Mouse (Mus musculus) right cerebral cortex, postnatal 14 days (tissue): ENCODE data around the gene Foxs1.

Source experiments
- DNase-seq: peaks from one replicate; pipeline ENCODE4 v3.0.0; 2022

Foxs1 gene

DNA sequence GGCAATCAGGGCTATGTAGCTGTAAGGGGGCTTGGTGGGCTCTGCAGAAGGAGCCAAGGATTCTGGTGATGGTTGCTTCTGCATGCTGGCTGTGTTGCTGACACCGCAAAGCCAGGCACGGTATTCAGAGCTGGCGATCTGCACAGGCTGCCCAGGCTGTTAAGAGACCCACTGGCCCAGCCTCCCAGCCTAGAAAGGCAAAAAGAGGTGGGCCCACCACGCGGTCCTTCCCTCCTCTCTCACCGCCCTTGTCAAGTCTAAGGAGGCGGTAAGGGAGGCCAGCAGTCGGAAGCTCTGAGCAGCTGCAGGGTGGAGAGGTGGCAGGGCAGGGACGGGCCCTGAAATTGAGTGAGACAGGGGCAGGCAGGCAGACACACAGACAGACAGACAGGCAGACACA lies at the start of gene Foxs1:
Foxs1 (minus strand) TSS at position 161 of the 400 bp plus-strand sequence.
- no peak for DNase-seq

DNA sequence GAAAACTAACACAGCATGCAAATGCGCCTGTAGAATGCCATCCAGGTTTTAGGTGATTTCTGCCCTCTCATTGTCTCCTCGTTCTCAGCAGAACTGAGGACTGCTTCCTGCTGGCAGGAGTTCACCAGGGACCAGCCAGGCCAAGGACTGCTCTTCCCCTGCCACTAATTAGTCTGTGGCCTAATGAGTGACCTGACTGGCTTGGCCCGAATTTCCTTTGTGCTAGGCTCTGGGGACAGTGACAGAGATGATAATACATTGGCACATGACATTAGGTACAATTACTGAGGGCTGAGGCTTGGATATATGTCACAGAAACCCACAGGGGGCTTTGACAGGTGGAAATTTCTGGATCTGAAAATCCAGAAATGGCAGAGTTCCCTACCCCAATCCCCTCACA lies 44.0 kb upstream of the Foxs1 start:
- DNase-seq = no peak

DNA sequence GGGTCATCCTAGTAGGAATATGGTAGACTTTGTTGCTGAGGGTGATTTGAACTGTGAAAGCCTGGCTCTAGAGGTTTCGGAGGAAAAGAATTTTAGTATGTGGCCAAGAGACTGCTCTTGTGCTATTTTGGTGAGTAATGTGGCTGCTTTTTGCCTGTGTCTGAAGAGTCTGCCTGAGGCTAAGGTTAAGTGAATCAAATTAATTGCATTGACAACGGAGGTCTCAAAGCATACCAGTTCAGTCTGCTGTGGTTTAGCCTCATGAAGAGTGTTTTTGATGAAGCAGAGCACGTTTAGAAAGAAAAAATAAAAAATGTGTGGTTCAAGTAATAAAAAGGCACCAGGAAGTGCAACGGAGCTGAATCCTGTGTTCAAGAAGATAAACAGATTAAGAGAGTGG lies 32.5 kb upstream of the Foxs1 start:
- no peak for DNase-seq

DNA sequence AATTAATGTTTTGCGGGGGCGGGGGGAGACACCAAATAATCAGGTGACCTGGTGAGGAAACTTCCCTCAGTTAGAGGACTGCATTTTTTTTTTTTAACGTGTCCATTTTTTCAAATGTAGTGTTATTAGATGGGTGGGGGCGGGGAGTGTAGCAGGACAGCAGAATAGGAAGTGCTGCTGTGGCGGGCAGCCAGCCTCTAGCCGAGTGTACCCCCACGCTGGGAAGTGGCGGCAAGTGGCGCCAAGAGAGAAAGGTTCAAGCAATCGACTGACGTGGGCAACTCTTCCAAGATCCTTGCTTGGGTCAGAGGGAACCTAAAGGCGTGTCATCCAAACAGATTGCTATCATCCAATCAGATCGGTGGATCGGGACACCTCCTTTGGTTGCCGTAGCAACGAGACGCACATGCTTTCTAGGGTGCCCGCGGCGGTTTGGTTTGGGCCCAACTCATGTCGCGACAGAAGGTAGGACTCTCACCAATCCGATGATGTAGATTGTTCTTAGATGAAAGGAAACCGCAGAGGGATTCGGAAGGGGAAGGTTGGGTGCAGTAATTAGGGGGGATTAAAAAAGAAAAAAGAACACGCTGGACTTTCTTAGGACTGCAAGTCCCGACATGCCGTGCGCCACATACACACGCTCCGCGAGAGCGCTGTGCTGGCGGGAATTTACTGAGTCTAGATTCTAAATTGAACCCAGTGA lies 29.2 kb upstream of the Foxs1 start, which contains the start of gene Ttll9:
Ttll9 (plus strand) TSS at position 395 of the 703 bp plus-strand sequence.
- DNase-seq = peak; percentile 71

DNA sequence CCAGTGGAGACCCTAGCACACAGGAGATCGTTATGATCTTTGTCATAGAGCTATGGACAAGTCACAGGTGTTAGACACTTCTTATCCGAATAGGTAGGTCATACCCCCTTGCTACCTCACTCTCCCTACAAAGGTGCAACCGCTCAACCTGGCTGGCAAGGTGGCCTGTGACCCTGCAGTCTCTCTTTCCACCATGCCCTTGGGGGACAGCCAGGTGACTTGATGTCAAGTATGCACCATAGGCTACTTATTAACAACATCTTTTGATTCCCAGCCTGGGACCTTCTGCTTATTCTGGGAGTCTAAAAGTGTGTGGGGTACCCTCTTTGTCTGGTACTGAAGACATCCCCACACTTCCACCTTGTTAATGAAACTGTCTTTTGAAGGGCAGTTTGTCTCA lies 25.1 kb upstream of the Foxs1 start:
- no peak for DNase-seq

DNA sequence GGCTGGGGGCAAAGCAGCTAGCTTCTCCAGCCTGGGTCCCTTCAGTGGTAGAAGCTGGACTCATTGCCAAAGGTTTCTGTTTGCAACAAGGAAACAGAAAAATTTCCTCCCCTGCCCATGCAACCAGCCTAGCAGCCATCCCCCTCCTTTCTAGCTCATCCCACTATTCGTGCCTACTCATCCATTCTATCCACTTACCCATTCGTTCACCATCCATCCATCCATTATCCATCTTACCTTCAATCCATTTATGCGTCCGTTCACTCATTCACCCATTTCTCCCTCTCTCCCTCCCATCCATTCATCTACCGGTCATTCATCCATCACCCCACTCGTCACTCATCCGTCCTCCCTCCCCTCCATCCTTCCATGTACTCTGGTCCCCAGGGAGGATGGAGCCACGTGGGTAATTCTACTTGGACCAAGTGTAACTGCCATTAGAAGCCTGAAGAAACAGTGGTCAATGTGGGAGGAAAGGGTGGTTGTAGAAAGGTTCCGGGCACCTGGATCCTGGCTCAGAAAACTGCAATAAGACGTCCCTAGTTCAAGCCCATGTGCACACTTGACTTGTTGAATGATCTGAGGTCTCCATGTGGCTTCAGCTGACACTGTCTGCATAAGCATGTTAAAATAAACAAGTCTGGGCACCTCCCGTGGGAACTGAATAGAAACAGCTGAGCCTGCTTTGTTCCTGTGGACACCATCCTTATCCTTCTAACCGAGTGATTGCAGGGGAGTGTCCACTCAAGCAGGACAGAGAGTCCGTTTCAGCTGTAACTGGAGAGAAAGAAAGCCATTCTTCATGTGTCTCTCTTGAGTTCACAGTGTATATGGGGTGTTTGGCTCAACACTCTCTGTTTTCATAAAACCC lies 19.1 kb upstream of the Foxs1 start:
- DNase-seq = no peak

DNA sequence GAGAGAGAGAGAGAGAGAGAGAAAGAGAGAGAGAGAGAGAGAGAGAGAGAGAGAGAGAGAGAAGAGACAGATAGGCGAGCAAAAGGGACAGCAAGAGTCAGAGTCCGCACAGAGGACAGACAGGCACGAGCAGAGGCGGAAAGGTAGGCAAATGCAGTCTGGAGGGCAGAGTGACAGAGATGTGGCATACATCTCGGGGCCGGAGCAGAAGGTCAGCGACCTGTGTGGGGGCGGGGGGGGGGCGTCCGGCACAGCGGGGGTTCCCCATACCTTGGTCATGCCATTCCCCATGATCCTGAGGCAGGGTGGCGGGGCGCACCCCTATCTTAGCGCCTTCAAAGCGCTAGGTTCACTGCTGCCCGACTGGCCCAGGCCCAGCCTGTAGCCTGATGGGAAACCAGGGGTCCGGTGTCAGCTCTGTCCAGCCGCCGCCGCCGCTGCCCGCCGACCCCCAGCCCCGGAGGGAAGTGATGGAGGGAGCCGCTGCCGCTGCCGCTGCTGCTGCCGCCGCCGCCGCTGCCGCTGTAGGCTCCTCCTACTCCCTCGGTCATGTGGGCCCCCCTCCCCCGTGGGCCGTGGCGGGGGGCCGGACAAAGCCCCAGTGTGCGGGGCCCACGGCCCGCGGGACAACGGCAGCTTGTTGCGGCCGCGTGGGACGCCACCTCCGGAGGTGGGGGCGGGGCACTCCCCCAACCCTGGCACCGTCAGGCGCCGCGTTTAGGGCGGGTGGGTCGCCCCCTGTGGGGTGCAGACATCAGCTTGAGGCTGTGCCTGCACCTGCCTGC lies 18.2 kb upstream of the Foxs1 start, which contains the start of gene Dusp15:
Dusp15 (minus strand) TSS at position 634 of the 785 bp plus-strand sequence.
- peak; percentile 68 for DNase-seq

DNA sequence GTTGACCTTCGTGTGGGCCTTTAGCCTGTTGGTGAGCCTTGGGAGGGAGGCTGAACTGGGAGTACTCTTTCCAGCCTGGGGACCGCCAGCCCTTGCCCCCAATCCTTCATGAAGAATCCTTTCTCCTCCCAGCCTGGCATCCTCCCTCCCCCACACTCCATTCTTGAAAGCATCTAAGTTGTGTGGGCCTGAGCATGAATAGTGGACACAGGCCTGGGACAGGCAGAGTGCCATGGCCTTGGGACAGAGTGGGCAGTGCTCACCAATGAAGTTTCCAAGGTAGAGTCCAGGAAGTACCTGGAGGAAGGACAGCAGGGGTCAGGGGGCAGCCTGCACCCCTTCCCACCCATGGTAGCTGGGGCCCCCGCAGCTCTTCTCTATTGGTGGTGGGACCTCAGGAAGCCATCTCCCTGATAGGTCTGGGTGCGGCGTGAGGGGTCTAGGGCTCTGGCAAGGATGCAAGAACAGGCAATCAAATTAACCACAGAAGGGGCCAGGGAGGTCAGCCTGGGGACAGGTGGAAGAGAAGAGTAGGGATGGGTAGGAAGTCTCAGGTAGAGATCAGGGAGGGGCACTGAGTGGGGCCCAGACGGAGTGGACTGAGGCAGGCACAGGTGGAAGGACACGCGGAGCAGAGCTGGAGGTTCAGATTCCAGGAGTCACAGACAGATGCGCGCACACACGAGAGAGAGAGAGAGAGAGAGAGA lies 17.5 kb upstream of the Foxs1 start:
- DNase-seq = no peak

DNA sequence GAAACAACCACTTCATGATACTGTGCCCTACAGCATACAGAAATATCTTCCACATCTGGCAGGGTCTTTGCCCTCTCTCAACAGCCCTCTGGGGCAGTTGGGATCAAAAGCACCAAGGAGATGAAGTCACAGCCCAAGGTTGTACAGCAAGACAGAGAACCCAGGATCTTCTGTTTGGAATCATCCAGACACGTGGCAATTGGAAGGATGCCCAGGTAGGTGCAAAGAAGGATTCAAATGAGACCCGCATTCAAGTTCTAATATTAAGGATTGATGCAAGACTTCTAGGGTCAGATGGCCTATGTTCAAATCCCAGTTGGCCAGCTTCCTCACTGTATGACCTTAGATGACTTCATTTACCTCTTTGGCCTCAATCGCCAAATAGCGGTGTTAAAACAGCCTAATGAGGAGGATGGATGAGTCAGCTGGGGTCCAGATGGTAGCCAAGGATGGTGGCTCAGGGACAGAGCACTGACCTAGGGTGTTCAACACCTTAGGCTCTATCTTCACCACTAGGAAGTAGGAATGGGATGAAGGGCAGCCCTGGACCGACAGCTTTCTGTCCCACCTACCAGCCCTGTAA lies 15.5 kb upstream of the Foxs1 start:
- no peak for DNase-seq

DNA sequence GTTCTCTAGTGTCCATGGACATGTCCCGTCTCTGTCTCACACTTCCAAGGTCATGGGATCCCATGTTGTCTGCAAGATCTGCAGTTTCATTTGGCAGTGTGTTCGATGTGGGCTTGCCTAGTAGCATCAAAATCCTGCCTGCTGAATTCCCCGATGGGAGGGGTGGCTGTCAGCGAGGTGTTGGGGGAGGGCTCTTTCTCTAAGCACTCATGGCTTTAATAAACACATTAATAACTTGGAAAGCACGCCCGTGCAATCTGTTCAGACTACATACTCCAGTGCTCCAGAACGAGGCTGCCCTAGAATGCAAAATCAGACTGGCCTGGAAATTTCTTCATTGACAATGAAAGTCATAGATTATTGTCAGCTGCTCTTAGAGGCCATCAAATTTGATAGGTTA lies 14.1 kb upstream of the Foxs1 start:
- DNase-seq = no peak

DNA sequence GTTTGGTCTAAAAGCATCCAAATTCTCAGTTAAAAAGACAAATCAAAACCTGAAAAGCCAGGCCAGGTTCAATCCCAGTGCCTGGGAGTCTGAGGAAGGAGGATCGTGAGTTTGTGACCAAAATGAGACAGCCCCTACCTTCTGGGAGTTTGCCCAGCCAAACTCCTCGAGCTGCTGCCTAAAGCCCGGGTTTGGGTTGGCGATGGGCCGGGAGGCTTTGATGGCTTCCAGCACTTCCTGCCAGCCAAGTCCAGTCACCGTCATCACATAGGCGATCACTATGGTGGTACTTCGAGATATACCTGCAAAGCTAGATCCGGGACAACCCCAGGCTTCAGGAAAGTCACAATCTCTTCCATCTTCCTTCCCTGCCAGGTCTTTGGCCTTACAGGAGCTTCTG lies 11.0 kb upstream of the Foxs1 start:
- DNase-seq = no peak

DNA sequence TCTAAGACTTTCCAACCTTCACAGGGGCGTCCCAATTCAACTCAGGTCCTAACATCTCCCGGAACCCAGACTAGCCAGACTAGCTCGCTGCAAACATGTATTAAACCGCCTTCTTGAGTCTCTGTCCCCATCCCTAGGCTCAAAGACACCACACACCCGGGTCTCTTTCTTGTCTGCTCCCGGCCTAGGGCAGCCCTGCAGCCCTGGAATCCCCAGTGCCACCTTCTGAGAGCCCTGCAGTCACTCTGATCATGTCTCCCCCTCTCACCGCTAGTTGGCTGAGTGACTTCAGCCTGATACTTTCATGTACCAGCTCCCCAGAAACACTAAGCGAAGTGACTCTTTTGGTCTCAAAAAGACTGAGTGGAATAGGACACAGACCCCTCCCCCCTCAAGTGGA lies 10.6 kb upstream of the Foxs1 start:
- no peak for DNase-seq

DNA sequence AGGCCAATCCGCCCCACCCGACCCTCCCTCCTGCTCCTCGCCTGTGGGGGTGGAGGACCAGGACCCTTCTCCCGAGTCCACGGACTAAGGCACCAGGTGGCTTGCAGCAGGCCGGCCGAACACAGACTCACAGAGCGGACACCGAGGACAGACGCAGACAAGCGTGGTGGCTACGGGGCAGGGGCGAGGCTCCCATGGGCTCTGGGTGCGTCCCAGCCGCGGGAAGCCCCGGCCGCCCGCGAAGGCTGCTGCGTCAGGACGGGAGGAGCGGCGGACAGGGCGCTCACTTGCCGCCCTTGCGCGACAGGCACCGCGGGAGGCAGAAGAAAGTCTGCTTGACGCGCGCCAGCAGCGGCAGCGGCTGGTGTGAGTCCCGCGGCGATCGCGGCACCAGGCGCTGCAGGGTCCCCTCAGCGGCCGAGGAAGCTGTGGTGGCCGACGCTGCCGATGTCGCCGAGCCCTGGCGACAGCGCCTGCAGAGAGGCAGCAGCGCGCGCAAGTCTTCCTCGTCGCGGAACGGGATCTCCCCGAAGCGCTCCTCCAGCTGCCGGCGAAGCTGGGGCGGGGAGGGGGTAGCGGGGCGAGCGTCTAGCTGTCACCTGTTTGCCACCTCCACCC lies 10.0 kb upstream of the Foxs1 start:
- no peak for DNase-seq

DNA sequence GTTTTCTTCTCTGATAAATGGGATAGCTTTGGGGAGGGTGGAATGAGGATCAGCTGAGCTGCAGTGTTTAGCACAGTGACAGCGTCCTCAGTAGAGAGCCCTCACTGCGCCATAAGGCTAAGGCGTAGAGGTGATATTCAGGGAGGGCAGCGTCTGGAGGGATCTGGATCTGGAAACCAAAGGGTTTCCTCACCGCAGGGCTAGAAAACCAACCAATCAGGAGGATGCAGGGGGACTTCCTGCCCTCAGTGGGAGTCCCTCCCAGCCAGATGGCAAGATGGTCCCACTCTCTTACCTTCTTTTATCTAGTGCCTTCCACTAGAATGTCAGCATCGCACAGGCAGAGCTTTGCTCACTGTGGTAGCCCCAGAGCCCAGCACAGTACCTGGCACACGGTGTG lies 8.8 kb upstream of the Foxs1 start:
- DNase-seq = no peak

DNA sequence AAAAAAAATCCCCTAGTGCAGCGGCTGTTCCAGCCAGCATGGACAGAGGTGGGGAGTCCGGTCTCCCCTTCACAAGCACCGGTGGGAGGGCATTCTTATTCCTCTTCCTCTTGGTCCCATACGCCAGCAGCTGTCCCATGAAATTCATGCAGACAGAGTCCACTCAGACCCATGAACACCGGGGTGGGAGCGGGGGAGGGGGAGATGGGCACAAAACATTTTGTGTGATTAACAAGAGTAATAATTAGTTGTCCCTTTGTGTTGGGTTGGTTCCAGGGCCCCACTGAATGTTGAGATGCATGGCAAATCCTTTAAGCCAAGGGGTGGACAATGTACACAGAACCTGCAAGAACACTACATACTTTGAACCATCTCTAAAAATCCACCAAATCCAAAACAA lies 8.1 kb upstream of the Foxs1 start:
- DNase-seq = no peak

DNA sequence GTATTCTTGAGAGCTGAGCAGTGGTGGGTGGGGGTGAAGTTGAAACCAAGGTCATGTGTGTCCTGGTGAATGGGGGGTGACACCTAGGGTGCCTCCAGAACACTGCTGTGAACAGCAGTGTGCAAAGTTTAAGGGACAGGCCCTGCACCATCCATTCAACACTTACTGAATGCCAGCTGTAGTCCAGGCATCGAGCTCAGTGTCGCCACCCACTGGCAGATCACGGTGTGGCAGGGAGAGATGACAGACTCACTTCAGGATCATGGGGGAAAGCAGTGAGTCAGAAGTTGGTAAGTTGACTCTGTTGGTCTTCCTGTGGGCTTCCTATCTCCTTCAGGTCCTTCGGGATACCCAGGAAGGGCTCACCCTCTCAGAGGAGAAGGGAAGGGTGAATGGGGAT lies 6.8 kb upstream of the Foxs1 start:
- DNase-seq = peak; percentile 57

DNA sequence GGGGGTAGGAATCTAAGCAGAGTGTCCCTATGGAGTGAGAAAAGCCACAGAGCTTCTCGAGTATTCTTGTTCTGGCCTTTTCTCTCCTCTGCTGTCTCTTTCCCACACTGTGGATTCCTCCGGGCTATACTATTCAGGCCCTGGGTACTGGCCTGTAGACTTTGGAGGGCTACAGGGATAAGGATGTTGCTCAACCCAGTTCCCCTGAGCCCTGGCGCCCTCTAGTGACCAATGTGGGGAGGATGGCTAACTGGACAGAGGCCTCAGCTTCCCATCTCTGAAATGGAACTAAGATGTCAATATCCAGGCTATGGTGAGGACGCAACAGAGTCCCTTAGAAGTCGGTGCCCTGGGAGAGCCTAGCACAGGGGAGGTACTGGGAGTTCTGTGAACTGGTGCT lies 606 bp upstream of the Foxs1 start:
- DNase-seq = peak; percentile 45

DNA sequence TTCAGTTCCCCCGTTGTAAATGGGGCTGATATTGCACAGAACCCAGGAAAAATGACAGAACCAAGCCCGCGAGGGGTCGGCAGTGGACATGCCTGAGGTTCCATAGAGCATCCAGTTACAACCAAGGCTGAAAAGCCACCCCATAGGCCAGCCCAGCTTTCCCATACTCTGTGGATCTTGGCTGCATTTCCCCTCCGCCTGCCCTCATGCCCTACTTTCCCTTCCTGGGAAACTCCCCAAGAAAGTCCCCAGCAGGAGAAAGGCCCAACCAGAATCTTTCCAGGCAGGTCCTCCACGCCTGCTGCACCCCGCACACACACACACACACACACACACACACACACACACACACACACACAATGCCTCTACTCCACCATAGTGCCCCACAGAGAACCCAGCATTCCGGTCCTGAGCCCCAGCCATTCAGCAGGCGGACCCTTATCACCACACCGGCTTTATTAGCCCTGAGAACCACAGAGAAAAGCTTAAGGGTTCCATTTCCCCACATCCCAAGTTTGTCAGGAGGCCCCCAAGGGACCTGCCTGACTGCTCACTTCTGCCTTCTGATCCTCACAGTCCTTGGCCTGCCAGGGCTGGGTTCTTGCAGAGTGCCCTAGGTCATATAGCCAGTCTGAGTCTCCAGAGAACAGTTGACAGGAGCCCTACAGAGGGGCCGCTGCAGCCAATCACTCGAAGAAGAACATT lies 1.4 kb downstream of the Foxs1 start:
- DNase-seq = no peak

DNA sequence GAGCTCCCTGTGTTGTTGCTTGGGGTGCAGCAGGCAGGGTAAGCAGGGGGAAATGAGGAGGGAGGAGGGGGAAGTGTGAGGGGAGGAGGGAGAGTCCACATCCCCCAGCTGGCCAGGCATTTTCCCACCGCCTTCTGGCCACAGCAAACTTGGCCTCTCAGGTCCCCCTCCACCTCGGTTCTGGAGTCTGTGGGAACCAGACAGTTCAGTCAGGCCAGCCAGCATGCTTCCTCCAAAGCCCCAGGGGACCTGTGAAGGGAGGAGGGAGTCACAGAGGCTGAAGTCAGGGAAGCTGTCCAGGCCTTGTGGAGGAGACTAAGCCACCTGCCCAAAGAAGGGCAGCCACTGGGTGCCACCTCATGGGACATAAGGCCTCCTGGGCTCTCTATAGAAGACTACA lies 2.7 kb downstream of the Foxs1 start:
- no peak for DNase-seq

DNA sequence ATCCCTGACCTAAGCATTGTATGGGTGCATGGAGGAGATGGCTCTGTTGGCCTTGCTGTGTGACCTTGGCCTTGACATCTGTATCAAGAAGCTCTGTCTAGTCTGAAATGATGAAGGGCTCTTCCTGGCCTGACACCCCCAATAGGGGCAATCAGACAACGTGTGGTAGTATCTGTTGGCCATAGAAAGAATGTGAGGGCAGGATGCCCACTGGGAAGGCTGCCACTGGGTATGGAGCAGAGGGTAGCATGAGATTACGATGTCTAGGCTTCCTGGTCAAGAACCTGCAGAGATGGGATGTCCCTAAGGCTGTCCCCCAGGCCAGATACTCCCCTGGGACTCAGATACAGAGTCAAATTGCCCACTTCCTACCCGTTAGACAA lies 4.0 kb downstream of the Foxs1 start:
- DNase-seq = no peak
